Mouse (Mus musculus) neutrophil, adult 5-6 weeks (primary cell): ENCODE measurements around the gene Mmd. TPM values are rescaled to one million over a fixed set of nuclear protein-coding genes. Genes with fewer than 3 reads are reported as not detected.

ENCODE experiments used
- ATAC-seq: fragments of 151-379, 151-347 bp; 2 replicates; pipeline ENCODE4 v1.8.0; 2017; ENCODE audit warnings: mild to moderate bottlenecking, moderate TSS enrichment; ENCODE audit not compliant: insufficient number of reproducible peaks, poor library complexity, low FRiP score, severe bottlenecking; ENCODE audit errors: extremely low read depth
- total RNA-seq: library from RNA; stranded (forward); fragments of 200-1000 nt; gene quantifications from 2 replicates; pipeline ENCODE4 v1.2.3, GENCODE M21; 2017

The Mmd gene
- total RNA-seq, result 30.1 and 37.8 TPM in 2 replicates

DNA sequence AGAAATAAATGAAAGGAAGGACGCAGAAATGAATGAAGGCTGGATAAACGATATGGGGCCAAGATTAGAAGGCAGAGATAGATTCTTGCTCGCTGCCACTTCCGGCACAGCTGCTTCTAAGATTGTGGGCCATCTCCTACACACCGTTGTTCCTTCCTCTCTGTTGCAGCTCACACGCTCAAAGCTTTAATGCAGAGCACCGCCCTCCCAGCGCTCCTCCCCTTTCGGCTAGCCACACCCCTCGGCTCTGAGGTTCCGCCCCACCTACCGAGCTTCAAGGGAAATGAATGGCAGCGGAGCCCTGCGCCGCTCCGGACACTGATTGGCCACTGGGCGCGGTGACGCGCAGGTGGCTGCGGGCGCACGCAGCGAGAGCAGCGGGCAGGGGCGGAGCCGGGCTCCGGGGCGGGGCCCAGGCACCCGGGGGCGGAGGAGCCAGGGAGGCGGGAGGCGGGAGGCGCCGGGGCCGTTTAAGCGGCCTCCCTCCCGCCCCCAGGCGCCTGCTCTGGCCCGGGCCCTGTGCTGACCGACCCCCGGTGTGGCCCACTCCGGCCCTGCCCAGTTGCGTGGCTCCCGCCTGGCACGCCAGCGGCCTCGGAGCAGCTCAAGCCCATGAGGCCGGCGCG is at the start of gene Mmd:
TSS of gene Mmd (plus strand) at position 432 of the 626 bp plus-strand sequence.
- peak; percentile 96 for ATAC-seq

DNA sequence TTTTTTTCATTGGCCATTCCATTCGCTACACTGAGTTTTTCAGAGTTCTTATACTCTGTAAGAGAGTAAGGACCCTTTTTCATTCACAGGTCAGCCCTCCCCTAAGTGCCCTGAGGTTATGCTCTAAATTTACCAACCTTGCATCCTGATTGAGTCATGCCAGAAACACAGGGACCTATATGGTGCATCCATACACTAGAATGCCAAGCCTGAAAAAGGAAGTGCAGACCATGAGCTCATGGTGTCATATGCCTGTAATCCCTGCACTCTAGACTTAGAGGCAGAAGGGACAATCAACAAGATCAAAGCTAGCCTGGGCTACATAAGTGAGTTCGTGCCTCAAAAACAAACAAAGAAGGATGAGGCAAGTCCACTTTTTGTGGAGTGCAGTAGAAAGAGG is 48.4 kb upstream of the Mmd start:
- ATAC-seq, result peak; percentile 26; the same call in 1 of the 2 replicates

GRCm38 (mm10) chr11:90214246-90214645 is 35.0 kb upstream of the Mmd start:
- ATAC-seq, result no peak

- no peak for ATAC-seq
Measured at GRCm38 (mm10) chr11:90220022-90220645, 29.1 kb upstream of the Mmd start.

- no peak for ATAC-seq
Measured at GRCm38 (mm10) chr11:90220750-90221149, 28.5 kb upstream of the Mmd start.

- peak; percentile 82 for ATAC-seq
Measured at GRCm38 (mm10) chr11:90224914-90225470, 24.3 kb upstream of the Mmd start.

DNA sequence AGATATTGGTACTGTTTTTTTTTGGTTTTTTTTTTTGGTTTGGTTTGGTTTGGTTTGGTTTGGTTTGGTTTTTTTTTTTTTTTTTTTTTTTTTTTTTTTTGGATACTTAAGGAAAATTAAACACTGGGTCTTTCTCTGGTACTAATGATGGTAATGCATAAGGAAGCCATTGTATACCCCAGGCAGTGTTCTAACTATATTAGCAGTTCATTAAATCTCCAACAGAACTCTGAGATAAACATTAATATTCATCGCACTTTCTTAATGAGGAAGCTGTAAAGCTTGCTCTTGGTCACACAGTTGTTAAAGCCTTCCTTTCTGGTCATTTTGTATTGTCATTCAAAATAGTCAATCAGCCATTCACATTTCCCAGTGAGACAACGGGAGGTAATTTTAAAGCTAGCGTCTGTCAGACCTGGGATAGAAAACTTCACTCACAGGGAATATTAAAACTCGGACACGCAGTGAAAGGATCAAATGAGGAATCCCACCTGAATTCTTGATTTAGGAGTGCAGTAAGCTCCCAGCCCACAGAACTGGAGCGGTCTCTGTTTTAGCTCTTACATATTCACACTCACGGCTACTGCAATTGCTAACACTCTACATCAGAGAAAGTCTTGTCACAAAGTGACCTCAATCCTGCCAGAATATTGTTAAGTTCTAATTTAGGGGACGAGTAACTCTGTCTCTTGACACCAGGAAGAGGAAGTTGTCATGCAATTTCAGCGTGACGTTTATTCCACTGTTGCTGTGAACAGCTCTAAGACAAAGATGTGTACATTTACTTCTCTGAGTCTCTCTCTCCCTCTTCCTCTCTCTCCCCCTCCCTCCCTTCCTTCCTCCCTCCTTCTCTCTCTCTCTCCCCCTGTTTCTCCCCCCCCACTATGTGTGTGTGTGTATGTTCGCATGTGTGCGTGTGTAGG is 22.0 kb upstream of the Mmd start:
- peak; percentile 28; the same call in 1 of the 2 replicates for ATAC-seq

DNA sequence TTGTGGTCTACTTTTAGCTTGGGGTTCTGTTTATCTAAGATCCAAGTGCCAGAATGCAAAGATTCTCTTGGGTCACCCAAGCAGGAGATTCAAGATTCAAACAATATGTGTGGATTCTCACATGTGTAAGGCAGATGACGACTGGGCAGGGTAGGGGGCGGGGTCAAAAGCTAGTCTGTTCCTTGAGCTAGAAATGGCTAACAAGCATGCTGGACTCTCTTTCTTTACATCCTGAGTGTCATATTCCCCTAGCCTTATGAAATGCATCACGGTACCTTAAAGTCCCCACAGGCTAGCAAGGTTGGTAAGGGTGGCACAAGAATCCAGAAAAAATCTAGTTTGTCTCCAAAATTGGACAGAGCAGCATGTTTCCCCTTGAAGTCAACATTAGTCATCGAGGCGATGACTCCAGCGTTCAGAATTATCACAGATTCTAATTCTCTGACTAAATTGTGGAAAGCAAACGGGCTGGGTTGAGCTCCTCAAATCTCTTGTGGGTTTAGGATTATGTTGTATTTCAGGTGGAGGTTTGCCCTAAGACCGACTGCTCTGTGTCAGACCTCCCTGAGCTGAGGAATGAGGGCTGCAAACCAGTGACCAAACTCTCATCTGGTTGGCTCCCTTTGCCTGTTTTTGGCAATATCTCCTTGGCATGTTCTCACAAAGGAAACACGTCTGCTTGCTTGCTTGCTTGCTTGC is 20.9 kb upstream of the Mmd start:
- ATAC-seq, result no peak

DNA sequence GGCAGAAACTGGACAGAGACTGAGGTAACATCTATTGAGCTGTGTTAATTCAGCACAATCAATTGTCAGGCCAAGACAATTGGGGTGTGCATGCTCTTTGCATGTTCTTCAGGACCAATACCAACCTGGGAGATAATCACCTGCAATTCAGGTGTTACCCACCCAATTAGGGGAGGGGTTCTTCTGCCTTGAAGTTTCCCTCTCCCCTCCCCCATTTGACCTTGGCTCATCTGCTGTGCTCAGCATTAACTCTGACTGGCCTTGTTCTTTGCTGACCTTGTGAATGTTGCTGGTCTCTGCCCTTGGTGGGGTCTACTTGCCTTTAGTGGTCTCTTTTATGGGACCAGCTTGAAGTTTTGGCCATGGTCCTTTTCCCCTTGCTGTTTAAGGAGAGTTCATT is 19.5 kb upstream of the Mmd start:
- ATAC-seq, result no peak

DNA sequence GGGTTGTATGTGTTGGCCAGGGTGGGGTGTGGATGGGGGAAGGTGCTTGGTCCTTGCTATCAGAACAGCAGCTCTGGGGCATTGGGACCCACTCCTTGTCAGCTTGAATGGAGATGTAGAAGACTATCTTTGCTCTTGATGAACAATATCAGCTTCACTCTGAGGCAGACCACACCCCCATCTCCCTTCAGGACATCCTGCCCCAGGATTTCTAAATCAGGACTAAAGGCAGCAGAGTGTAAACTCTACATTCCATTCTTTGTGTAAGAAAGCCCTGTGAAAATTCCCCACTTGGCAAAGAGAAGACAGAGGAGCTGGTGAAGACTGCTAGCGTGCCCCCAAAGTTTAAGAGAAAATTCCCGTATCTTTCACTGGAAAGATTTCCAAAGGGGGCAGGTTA is 18.6 kb upstream of the Mmd start:
- ATAC-seq, result no peak

GRCm38 (mm10) chr11:90231631-90232030 is 17.6 kb upstream of the Mmd start:
- ATAC-seq, result no peak

- ATAC-seq, result no peak
Measured at GRCm38 (mm10) chr11:90232685-90233084, 16.6 kb upstream of the Mmd start.

GRCm38 (mm10) chr11:90235221-90235620 is 14.0 kb upstream of the Mmd start:
- no peak for ATAC-seq

DNA sequence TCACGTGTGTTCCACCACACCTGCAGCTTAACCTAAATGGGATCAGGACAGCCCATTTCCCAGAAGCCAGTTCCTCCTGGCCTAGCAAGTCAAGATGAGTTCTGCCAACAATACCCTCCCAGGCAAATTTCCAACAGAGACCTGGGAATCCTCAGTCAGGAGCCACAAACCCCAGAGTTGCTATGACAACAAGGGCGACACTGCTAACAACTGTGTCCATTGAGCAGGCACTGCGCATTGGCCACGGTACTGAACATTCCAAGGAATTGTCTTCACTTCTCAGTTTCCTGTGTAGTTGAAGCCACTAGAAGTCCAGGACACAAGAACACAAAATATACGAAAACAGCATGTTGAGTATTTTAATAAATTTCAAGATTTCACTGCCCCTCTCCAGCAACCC is 11.6 kb upstream of the Mmd start:
- ATAC-seq, result no peak

DNA sequence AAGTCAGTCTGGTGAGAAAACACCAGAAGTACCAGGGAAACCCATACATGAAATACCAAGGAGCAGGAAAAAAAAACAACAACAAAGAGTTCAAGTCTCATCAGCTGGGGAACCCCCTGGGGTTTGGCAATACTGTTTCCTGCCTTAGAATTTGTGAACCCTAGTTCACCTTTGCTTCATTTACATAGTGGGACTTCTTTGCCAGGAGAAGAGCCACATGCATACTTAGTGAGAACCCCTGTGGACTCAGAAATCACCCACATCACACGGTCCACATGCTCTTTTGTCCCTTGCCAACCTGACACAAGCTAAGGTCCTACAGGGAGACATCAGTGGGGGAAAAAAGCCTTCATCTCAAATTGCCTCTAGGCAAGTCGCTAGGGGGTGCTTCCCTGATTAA is 10.6 kb upstream of the Mmd start:
- 0 out of 2 replicates have a peak, but pooled peaks have one; percentile 10 for ATAC-seq

GRCm38 (mm10) chr11:90240652-90241330 is 8.5 kb upstream of the Mmd start:
- ATAC-seq, result peak; percentile 62

GRCm38 (mm10) chr11:90241874-90242273 is 7.4 kb upstream of the Mmd start:
- ATAC-seq, result peak; percentile 44; the same call in 1 of the 2 replicates

DNA sequence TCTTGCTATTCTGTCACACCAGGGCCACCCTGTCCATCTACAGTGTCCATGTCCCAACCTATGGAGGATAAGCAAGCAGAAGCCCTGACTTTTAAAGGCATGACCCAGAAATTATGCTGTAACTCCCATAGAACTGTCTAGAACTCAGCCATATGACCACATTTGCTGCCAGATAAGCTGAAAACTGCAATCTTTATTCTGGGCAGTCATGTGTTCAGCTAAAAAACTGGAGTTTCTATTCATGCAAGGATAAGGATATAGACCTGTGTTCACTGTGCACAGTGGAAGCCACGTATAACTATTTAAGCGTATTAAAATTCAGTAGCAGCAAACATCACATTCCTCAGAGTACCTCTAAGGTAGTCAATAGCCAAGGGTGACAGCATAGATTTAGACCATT is 6.0 kb upstream of the Mmd start:
- ATAC-seq, result no peak
